Comparison of ENCODE assay signal across 16 mouse cellular contexts in genomic region chr15:29234635-29235034, GRCm38 (mm10).
DNase-seq lines count a peak whose midpoint lies in the region; ATAC-seq and TF ChIP-seq lines count a peak whose summit lies in the region.
"Had no signal": no experiment of that assay in that cellular context is flagged by ENCODE, and none has a peak within 500 bp of the region (broad histone marks: within the 10 kb centered on the region; RNA-seq: fewer than 3 reads in every experiment).

No protein-coding gene starts in this region.

- no peak overlapping the region for H3K9ac ChIP-seq in liver, postnatal 0 days (replicated peaks)
- H3K9ac ChIP-seq: limb, embryonic 12.5 days; lung, embryonic 15.5 days had no signal

- H3K4me3 ChIP-seq in liver, postnatal 0 days (ENCODE audit: low read depth, low read length), result no peak overlapping the region
- H3K4me3 ChIP-seq: limb, embryonic 12.5 days; lung, embryonic 15.5 days had no signal

- POLR2A ChIA-PET in Patski (lab: Charles Lee), result no interaction called here

- H3K27ac ChIP-seq in liver, postnatal 0 days (ENCODE audit: low read depth), result no peak overlapping the region
- H3K27ac ChIP-seq: limb, embryonic 12.5 days; lung, embryonic 15.5 days had no signal

- TF ChIP-seq EP300 in liver, postnatal 0 days (IDR thresholded peaks at IDR 0.05; ENCODE audit: low read depth), result no peak

- in situ Hi-C loops in Patski (cut with MboI; ENCODE audit: low pct_unique_long_range_greater_than_20kb), result no loop called here

- H3K27me3 ChIP-seq in liver, postnatal 0 days (ENCODE audit: insufficient read depth, low read length), result no peaks in the 10 kb centered on the region
- H3K27me3 ChIP-seq in Patski, result no peaks in the 10 kb centered on the region
- H3K27me3 ChIP-seq: limb, embryonic 12.5 days; lung, embryonic 15.5 days had no signal

- 0 out of 2 replicates have a peak, but pooled peaks have one; percentile 2 for TF ChIP-seq CTCF in liver, postnatal 0 days (IDR thresholded peaks at IDR 0.05; ENCODE audit: low read depth)
- peak; percentile 23 for TF ChIP-seq CTCF in Patski (IDR thresholded peaks at IDR 0.05)

- peak; percentile 2 for DNase-seq in embryo, embryonic 11 days
- no peak for DNase-seq in embryo, embryonic 10.5 days (ENCODE audit: low spot score)
- DNase-seq in liver, postnatal 0 days, result no peak
- DNase-seq in liver (no peak), Patski (ENCODE audit: low read depth, low spot score) (no peak)
- no peak for DNase-seq in thymus, adult 18-20 months
- no peak for DNase-seq in thymus, postnatal 0 days (ENCODE audit: low spot score)
- DNase-seq: cerebellum, adult 9-11 months; gastrocnemius, postnatal 10 days; kidney, adult 11 months; thymus, postnatal 4 days had no signal

- H3K36me3 ChIP-seq in liver, postnatal 0 days (replicated peaks; ENCODE audit: insufficient read depth, low read length), result no peaks in the 10 kb centered on the region
- H3K36me3 ChIP-seq: limb, embryonic 12.5 days; lung, embryonic 15.5 days had no signal

- CTCF ChIA-PET in Patski (lab: Charles Lee), result no interaction called here

- H3K9me3 ChIP-seq in liver, postnatal 0 days (ENCODE audit: low read length), result no peaks in the 10 kb centered on the region
- H3K9me3 ChIP-seq: limb, embryonic 12.5 days; lung, embryonic 15.5 days had no signal

- no peaks in the 10 kb centered on the region for H3K4me1 ChIP-seq in liver, postnatal 0 days (ENCODE audit: insufficient read depth)
- H3K4me1 ChIP-seq: limb, embryonic 12.5 days; lung, embryonic 15.5 days had no signal

- ATAC-seq in liver, postnatal 0 days, result no peak
- no peak for ATAC-seq in Patski
- ATAC-seq: CD4-positive, CD25-positive, alpha-beta regulatory T cell, adult 4 months; forebrain, embryonic 16.5 days had no signal

- H3K4me2 ChIP-seq in liver, postnatal 0 days (ENCODE audit: low read depth, low read length), result no peak overlapping the region
- H3K4me2 ChIP-seq: heart, embryonic 11.5 days; limb, embryonic 12.5 days; lung, embryonic 15.5 days had no signal
